Mouse (Mus musculus) NIH3T3 (cell line): ENCODE results near the gene Rpl7l1.
"Not testable (repeated sequence)": the region's sequence is repeated elsewhere in the genome, so short reads cannot be mapped to it uniquely, and the experiment has no call there.

ENCODE experiments used
- DNase-seq: peaks from one replicate; pipeline ENCODE4 v3.0.0-alpha.2; 2012; ENCODE audit warnings: low read depth

The Rpl7l1 gene

DNA sequence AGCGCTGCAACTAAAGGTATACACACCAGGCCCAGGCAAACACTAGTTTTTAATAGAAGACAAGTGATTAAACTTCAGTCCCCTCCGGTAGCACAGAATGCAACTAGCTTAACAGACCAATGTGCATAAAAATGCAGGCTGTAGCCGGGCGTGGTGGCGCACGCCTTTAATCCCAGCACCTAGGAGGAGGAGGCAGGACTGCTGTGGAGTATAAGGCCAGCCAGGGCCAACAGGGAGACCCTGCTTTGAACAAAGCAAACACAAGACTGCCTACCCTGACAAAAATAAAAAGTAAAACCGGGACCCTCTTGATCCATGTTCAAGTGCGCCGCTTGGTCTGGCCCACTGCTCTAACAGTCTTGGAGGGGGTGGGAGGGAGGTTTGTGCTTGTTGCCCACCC, 7.4 kb downstream of the Rpl7l1 start:
- DNase-seq, result no peak

DNA sequence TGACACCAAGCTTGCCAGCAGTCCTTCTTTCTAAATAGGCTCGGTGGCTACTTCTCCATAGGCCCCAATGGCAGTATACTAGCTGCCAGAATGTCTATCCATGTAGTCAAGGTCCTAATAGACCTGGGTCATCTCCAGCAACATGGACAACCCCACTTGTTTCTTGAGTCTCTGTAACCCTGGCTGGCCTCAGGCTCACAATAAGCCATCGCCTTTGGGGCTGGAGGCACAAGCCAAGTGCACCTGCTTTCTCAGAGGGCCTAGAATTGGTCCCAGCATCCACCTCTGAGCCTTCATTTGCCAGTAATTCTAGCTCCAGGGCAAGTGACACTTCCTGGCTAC, 8.4 kb downstream of the Rpl7l1 start:
- no peak for DNase-seq

DNA sequence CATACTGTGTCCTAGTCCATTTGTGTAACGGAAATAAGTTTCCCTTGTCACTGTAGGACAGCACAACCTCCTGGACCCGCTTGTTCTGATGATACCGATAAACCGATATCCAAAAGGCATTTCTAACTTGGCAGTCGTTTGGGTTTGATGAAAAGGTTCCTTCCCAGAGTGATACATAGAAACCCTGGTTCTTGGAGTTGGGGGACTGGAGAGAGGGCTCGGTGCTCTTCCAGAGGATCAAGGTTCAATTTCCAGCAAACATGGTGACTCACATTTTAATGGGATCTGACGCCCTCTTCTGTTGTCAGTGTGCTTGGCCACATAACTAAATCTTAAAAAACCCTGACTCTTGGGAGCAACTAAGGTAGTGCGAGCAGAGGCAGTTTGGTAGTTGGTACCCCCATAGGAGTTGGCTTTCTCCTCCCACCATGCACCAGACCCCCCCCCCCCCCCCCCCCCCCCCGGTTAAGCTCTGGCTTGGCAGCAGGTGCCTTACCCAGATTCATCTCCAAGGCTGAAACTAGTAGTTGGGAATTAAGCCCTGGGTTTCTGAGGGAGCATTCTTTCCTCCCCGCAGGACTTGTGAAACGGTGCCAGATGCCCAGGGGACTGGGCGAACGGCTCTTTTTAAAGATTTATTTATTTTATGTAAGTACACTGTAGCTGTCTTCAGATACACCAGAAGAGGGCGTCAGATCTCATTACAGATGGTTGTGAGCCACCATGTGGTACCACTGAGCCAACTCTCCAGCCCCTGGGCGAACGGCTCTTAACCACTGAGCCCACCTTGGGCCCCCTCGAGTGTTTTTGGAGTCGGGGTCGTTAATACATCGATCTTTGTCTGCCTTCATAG, 9.0 kb downstream of the Rpl7l1 start:
- peak; percentile 77 for DNase-seq

DNA sequence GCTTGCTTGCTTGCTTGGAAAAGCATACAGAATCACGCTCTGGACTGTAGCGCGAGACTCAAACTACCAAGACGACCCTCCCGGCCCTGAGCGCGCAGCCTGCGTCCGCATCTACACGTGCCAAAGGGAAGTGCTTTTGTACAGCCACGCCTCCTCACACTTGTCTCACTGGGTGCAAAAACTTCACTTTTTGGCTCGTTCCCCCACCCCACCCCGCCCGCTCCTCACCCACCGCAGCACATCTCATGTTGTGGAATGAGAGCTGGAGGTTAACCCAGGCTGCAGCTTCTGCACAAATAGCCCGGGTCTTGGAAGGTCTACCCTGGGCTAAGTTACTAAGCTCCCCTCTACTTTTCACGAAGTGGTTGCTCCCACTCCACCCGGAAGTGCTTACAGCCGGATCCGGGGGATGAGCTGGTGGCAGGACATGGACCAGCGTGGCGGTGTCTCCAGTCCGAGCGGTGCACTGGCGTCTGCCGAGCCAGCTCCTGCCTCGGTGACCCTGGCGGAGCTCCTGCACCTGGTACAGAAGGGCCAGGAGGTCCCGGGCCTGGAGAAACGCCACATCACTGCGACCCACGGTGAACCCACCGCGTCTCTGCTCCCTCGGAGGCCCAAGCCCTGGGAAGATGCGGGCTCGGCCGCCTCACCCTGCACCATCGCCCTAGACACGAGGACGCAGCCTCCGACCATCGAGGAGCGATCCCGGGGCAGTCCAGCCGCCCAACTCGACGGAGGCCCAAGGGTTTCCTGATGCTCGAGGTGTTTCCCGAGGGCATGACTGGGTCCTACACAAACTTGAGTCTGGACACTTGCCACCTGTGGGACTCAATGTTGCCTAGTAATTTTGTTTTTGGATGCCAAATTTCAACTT, 9.8 kb downstream of the Rpl7l1 start, which contains the start of gene 2310039H08Rik:
TSS of gene 2310039H08Rik (plus strand) at position 232 of the 874 bp plus-strand sequence.
- DNase-seq, result peak; percentile 93

DNA sequence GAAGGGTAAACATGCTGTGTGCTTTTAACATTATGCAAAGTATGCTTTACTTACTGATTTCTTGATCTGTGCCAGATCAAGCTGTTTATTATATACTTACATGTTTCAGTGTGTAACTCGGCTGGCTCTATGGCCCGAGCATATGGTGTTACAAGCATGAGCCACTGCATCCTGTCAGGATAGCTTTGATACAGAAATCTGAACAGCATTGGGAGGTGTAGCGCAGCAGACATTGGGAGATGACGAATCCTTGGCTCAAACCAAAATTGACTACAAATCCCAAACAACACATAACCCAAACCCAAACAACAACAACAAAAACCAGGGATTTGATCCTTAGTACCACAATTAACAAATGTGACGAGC, 10.5 kb downstream of the Rpl7l1 start:
- no peak for DNase-seq

DNA sequence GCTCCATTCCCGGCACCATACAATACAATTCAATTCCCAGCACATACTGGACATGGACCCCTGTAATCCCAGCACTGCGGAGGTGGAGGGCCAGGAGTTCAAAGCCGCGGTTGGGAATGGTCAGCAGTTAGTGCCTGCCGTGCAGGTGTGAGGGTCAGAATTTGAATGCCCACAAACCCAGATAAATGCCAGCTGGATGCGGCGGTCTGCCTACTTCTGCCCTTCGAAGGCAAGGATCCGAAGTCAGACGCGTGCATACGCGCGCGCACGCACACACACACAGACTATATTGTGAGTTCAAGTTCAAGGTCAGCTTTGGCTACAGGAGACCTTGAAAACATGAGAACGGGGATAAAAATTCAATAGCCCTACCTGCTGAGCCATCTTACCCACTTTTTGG, 10.9 kb downstream of the Rpl7l1 start:
- DNase-seq, result no peak

- no peak for DNase-seq
These were observed 11.4 kb downstream of the Rpl7l1 start for GRCm38 (mm10) chr17:46771025-46771424.

- DNase-seq, result no peak
These were observed 11.9 kb downstream of the Rpl7l1 start for GRCm38 (mm10) chr17:46770546-46770945.

GRCm38 (mm10) chr17:46767868-46768267, 14.6 kb downstream of the Rpl7l1 start:
- DNase-seq, result no peak

DNA sequence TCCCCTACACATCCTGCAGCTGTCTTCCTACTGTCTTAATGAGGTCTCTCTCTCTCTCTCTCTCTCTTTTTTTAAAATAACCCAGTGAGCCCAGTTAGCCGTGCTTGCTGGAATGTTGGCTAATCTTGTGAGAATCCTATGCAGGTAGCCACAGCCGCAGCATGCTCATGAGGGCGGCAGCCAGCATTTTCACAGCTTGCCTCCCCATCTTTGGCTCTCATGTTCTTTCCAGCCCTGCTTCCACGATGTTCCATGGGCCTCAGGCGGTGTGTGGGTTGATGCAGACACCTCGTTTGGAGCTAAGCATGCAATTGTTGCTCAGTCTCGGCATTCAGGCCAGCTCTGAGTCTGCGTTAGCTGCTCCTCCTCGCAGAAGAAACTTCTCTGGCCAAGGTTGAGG, 17.6 kb downstream of the Rpl7l1 start:
- DNase-seq, result not testable (repeated sequence)

DNA sequence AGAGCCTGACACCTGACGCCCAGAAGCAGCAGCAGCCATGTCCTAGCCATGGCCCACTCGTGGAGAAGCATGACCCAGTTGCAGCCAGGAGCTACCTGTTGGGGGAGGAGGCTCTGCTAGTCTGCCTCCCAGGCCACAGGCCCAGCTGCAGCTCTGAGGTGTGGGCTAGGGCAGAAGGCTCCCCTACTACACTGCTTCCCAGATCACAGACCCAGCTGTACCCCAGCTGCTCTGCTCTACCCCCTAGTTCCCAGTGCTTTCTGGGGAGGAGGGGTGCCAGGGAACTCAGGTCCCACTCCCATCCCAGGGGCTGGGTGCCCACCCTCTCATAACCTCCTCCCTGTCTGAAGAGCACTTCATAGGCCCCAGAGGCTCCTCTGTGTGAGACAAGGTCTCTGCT, 18.9 kb downstream of the Rpl7l1 start, which contains the start of gene Ptcra:
TSS of gene Ptcra (minus strand) at position 169 of the 400 bp plus-strand sequence.
- DNase-seq, result no peak

- DNase-seq, result no peak
These were observed 23.7 kb downstream of the Rpl7l1 start for GRCm38 (mm10) chr17:46758753-46759152.

DNA sequence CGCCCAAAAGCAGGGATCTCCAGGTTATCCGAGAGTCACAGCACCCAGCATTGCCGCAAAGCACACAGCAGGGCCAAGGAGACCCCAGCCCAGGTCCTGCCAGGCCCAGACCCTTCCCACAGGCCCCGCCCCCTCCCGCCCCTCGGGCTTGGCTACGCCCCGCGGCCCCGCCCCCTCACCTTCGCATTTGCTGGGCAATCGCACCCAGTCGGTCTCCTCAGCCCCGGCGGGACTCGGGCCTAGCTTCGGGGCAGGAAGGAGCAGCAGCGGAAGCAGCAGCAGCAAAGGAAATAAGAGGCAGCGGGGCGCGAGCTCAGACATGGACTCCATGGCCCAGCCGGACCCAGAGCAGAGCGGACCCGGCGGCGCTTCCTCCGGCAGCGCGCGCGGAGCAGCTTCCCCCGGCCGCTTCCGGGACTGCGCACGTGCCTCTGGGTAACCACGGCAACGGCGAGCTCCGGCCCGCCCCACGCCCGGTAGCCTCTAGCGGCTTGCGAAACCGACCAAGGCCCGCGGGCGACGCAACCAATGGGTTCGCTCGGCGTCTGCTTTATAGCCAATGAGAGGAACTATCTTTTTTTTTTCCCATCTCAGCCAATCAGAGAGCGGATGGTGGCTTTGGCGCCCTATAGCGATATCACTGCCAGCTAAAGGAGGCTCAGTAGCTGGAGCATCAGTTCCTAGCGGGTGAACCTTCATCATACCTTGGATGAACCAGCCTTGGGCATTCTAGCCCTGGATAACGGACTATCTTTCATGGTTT, 30.5 kb downstream of the Rpl7l1 start, which contains the start of gene Cnpy3:
TSS of gene Cnpy3 (minus strand) at position 421 of the 763 bp plus-strand sequence.
- peak; percentile 99 for DNase-seq

- DNase-seq, result peak; percentile 77
These were observed 31.2 kb downstream of the Rpl7l1 start for GRCm38 (mm10) chr17:46751056-46751793.

DNA sequence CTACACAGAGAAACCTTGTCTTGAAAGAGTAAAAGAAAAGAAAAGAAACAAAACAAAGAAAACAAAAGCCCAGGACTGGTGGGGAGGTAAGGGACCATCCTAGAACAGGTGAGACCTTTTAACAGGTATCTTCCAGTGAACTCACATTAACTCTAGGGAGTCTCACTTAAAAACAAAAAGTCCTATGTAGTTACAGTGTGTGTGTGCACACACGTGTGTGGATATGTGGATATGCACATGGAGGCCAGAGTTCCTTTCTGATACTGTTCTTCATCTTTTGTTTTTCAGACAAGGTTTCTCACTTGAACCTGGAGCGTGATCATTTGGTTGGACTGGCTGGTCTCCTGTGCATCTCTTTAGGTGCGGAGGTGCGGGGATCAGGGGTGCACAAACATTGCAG, 31.9 kb downstream of the Rpl7l1 start:
- no peak for DNase-seq

GRCm38 (mm10) chr17:46749282-46749681, 33.2 kb downstream of the Rpl7l1 start:
- DNase-seq, result no peak

DNA sequence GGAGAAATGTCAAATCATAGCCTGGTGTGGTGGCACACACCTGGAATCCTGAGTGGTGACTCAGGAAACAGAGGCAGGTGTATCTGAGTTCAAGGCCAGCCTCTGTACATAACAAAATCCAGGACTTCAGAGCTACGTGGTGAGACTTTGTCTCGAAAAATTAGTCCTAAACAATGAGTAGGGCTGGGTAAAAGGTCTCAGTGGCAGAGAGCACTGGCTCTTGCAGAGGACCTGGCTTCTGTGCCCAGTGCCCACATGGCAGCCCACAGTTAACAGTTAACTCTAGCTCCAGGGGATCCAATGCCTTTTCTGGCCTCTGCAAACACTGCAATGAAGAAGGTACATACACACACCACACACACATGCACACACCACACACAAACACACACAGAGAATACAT, 34.7 kb downstream of the Rpl7l1 start:
- no peak for DNase-seq

DNA sequence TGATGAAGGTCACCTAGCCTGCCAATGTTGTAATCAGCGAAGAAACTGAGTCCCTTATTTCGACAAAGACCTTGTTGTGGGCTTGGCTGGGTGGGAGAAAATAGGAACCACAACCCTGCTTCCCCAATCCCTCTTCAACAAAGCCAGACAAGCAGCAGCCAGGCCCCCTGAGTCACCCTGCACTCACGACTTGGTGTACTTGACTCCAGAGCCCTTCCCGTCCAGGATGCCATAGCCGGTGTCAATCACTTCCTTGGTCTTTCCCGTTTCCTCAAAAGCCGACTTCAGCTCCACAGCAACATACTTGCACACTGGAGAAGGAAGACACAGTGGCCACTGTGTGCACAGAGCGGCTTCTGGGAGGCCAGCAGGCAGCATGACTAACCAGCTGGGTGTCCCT, 35.2 kb downstream of the Rpl7l1 start:
- no peak for DNase-seq

- no peak for DNase-seq
These were observed 37.0 kb downstream of the Rpl7l1 start for GRCm38 (mm10) chr17:46745506-46745905.

GRCm38 (mm10) chr17:46742986-46743385, 39.5 kb downstream of the Rpl7l1 start:
- DNase-seq, result no peak

DNA sequence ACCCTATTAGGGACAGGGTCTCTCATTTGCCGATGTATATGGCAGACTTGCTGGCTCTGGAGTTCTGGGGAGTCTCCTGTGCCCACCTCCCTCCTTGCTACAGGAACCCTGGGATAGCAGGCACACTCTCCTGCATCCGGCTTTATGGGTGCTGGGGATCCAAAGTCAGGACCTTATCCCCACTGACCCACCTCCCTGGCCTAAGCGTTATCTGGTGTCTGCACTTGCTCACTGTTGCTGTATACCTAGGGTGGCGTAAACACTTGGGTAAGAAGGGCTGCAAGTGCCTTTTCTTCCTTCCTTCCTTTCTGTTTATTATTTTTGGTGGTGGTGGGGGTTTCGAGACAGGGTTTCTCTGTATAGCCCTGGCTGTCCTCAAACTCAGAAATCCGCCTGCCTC, 41.2 kb downstream of the Rpl7l1 start:
- DNase-seq, result no peak
